Mouse (Mus musculus): ENCODE measurements around the gene Syt8.

Gene Syt8

GRCm38 (mm10) chr7:142408686-142409085, 26.0 kb upstream of the Syt8 start:
- DNase-seq (ENCODE audit: low read depth, low spot score): no peak

DNA sequence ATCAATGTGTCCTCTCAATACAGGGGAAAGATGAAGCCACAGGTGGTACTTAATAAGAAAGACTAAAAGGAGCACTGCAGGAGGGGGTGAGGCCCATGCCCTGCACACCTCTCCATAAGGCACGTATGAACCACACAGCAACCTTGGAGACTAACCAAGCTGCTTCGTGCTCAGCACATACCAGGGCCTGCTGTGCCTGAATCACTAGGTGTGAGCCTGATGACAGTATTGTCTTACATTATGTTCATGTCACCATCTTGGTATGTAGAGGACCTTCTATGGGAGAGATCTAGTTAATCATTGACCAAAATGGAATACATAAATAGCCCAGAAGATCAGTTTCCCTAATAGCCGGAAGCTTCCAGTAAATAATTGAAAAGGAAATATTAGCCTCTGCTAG, 25.0 kb upstream of the Syt8 start:
- DNase-seq (ENCODE audit: low read depth, low spot score): no peak

GRCm38 (mm10) chr7:142413285-142413684, 21.4 kb upstream of the Syt8 start:
- DNase-seq (ENCODE audit: low read depth, low spot score): no peak

- no peak for DNase-seq (ENCODE audit: low read depth, low spot score)
These were observed 19.3 kb upstream of the Syt8 start for GRCm38 (mm10) chr7:142415314-142415713.

DNA sequence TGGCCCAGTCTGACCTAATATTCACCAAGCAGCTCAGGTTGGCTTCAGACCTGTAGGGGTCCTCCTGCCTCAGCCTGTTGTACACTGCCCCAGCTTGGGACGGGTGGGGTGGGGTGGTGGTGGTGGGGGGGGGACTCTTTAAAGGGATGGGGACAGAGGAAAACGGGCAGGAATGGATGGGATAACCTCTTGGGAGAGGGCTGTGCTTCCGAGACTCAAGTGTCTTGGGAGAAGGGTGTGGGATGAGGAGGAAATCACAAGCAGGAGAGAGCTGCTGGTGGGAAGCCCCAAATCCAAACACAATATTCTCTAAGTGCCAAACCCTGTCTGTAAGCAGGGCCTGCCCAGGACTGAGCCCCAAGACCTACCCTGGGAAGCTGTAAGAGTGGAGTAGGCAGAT, 18.4 kb upstream of the Syt8 start:
- no peak for DNase-seq (ENCODE audit: low read depth, low spot score)

- DNase-seq (ENCODE audit: low read depth, low spot score): no peak
These were observed 16.6 kb upstream of the Syt8 start for GRCm38 (mm10) chr7:142418027-142418426.

DNA sequence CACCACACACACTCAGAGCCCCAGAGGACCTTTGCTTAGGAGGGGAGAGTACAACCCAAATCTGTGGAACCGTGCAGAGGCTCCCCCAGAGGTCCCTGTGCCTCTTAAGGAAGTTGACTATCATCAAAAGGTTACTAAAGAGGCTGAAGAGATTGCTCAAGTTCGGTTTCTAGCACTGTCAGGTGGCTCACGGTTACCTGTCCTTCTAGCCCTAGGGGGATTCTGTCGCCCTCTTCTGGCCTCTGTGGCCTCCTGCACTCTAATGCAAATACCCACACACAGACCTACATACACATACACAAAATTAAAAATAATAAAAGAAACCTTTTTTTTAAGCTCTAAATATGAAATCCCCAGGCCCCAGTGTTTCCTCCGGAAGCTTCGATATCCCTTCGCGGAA, 16.0 kb upstream of the Syt8 start:
- DNase-seq (ENCODE audit: low read depth, low spot score): no peak

- DNase-seq (ENCODE audit: low read depth, low spot score): no peak
These were observed 14.8 kb upstream of the Syt8 start for GRCm38 (mm10) chr7:142419887-142420286.

DNA sequence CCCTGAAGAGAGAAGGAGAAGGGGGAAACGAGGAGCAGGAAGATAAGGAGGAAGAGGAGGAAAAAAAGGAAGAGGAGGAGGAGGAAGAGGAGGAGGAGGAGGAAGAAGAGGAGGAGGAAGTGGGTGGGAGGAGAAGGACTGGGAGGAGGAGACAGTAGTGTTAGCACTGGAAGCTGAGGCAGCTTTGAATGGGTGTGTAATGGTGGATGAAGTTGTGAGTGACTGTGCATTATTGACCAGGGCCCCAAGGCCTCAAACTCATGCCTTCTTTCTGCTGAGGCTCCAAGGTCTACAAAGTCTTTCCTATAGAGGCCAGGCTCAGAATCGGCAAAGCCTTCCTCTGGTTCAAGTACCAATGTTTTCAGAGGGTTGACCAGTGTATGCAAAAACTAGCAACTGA, 12.8 kb upstream of the Syt8 start:
- no peak for DNase-seq (ENCODE audit: low read depth, low spot score)

GRCm38 (mm10) chr7:142425641-142426213, 8.9 kb upstream of the Syt8 start:
- no peak for DNase-seq (ENCODE audit: low read depth, low spot score)

DNA sequence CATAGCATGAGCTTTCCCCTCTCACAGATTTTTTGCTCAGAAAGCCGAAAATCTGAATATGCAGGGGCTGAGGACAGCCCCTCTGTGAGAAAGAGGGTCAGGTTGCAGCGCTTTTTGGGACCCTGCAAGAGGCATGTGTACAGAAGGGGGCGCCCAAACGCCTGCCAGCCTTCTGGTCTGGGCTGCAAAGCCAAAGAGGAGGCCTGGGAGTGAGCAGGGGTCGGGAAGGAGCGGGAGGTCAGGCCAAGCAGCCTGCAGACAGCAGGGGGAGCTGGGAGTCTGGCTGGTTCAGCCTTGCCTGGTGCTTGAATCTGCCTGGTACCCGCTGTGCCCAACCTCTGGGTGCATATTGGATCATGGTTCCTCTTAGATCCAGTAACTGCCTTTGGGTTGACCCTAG, 6.4 kb upstream of the Syt8 start:
- peak; percentile 86 for DNase-seq (ENCODE audit: low read depth, low spot score)

DNA sequence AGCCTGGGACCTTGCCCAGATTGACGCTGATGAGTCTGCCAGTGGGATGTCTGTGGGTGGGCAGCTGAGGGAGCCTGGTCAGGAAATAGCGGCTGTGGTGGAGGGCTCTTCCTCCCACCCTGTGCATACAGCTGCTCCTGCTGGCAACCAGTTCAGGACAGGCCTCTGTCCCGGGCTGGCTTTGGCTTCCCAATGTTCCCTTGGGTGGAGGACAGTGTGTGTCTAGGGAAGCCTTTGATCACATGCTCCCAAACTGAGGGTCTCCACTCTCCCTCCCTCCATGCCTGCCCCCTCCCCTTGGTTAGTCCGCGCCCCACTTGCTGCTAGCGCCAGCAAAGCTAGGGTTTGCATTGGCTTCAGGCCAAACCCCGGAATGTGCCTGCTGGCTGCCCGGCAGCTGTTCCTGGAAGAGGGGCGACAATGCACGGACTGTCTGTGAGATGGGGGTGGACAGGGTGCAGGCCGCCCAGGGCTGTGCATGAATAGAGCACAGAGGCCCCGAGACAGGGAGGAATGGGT, 4.4 kb upstream of the Syt8 start:
- DNase-seq (ENCODE audit: low read depth, low spot score): no peak

DNA sequence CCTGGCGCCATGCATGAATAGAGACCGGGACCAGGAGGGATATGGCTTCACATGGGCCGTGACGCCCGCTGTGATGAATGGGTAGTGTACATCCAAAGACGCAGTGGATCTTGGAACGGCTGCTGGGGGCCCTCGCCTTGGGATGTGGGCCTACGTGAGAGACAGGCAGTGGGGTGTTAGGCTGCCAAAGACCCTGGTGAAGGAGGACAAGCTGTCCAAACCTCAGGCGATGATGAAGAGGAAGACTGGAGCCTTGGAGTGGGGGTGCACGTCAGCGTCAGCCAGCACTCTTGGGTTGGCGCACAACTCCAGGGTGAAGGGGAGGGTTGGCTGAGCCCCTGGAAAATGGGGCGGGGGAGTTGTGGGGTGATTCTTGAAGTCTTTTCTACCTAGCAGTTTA, 3.5 kb upstream of the Syt8 start:
- DNase-seq (ENCODE audit: low read depth, low spot score): no peak

DNA sequence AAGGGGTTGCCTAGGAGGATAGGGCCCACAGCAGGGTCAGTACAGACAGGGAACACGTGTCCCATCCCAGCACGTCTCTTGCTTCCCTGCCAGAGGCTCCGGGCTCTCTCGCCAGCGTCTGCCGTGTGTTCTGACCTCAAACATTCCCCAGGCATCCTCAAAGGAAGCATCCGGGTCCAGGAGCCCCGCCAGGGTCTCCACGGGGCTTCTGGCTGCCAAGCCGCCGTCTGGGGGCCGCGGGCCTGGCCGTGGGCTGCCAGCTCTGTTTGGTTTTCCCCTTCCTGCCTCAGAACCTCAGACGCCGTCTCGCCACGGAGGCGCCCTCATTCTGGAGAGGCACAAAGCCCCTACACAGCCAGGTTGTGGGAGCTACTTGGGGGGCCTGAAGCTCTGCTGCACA, 1.0 kb upstream of the Syt8 start:
- no peak for DNase-seq (ENCODE audit: low read depth, low spot score)

DNA sequence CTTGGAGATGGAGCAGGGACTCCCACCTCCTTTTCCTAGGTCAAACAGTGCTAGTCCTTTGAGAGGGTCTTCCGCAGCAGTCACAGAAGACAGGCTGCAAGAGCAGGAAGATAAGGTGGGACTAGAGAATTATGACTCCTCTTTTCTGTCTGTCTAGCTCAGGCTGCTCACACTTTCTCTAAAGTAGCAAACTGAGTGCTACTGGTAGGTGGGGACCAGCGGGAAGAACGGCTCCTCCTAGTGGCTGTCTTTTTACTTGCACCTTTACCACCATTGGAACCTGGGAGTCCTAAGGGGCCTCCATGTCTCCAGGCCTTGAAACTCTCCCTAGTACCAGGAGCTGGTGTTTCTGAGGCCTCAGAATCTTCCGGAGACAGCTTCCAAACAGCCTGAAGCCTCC, 874 bp downstream of the Syt8 start:
- peak; percentile 69 for DNase-seq (ENCODE audit: low read depth, low spot score)

DNA sequence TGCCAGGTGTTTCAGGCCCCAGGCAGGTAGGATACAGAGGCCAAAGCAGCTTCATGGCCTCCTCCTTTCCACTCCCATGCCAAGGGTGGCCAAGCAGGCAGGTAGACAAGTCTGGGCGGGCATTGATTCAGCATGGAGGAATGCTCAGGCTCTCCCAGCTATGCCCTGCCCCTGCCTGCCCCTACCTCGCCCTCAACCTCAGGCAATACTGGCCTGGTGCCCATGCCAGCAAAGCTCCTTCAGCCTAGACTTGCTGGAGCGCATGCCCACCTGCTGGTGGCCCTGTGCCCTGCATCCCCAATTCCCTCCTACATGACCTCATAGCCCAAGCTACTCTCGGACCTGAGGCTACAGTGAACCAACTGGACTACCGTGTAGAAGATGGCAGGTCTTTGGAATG, 2.7 kb downstream of the Syt8 start:
- DNase-seq (ENCODE audit: low read depth, low spot score): peak; percentile 16

GRCm38 (mm10) chr7:142439966-142440365, 5.3 kb downstream of the Syt8 start:
- no peak for DNase-seq (ENCODE audit: low read depth, low spot score)

DNA sequence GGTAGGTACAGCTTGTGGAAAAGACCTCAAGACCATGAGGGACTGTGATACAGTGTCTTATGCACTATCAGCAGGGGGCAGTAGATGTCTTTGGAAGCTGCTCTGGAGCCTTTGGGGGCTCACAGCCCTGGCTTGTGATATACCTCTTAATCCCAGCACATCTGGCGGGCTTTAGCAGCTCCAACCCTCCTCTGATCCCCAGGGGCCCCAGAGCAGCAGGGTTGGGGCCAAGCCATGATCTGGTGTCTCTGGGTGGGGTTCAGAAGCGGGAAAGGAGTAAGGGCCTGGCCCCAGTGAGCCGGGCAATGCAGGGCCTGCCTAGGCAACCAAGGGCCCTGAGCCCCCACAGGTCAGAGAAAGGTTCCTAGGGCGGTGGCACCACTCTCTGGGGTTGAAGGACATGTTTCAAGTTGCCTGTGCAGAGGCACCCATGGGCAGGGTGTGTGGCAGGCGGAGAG, 6.0 kb downstream of the Syt8 start:
- peak; percentile 60 for DNase-seq (ENCODE audit: low read depth, low spot score)

GRCm38 (mm10) chr7:142441585-142441984, 6.9 kb downstream of the Syt8 start, which contains the start of gene Tnni2:
Gene Tnni2 (plus strand): TSS chr7:142441808.
- no peak for DNase-seq (ENCODE audit: low read depth, low spot score)

DNA sequence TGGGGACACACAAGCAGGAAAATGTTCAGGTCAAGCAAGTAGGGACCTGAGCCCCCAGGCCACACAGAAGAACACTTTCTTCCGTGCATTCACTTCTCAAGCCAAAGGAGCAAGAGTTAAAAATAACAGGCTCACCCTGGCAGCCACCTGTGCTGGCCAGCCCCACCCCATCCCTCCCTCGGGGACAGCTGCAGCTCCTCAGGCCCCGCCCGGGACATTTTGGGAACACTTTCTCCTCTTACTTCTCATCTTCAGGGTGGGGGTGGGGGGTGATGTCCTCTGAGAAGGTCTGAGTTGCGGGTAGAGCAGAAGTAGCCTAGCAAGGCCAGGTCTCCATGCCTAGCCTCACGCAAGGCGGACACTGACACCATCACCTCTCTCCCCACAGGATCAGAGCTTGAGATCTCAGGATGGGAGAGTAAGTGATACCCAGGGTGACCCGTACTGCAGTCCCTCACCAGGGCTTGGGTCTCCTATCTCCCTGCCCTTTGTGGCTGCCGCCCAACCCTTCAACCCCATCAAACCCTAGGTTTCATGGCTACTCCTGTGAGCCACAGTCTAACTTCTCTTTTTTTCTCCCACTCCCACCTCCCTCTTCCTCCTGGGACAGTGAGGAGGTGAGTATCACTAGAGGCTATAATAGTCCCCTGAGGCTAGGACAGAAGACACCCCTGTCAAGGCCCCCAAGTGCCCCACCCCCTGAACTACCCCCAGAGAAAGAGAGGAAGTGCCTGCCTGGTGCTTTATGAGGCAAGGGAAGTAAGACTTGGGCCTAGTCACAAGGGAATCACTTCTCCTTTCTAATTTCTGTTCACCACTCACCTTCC, 7.6 kb downstream of the Syt8 start:
- DNase-seq (ENCODE audit: low read depth, low spot score): no peak

DNA sequence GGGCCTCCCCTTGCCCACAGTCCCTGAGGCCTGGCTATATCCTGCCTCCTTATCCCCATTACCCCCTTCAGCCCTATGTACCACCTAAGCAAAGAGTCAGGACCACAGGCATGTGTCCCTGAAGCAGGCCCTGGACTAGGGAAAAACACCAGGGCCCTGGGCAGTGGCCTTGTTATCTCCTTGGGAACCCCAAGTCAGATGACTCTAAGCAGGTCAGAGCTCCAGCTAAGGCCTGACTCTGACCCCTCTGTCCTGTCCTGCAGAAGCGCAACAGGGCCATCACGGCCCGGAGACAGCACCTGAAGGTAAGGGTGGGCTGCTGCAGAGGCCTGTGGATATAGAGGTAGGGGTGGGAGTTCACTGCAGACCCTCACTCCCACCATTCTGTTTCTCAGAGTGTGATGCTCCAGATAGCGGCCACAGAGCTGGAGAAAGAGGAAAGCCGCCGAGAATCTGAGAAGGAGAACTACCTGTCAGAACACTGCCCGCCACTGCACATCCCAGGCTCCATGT, 8.3 kb downstream of the Syt8 start:
- no peak for DNase-seq (ENCODE audit: low read depth, low spot score)

DNA sequence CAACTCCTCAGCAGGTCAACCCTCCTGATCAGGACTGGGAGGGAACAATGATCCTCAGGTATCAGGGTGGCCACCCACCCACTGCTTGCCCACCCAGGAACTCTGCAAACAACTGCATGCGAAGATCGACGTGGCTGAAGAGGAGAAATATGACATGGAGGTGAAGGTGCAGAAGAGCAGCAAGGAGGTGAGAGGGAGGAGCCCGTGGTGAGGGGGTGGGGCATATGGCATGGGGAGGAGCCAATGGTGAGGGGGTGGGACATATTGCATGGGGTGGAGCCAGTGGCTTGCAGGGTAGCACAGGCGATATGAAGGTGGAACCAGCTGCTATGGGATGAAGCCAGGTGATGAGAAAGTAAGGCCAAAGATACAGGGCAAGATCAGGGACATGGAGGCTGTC, 8.8 kb downstream of the Syt8 start:
- DNase-seq (ENCODE audit: low read depth, low spot score): no peak

- DNase-seq (ENCODE audit: low read depth, low spot score): no peak
These were observed 9.5 kb downstream of the Syt8 start for GRCm38 (mm10) chr7:142444171-142444570.
